Mouse (Mus musculus) urinary bladder, postnatal 14 days (tissue): ENCODE measurements at regions not wholly inside any gene's neighbourhood (a gene's known extent, or its start where the extent isn't known, plus 50 kb on each side); places are given as distances from the start of the nearest gene placed in this dataset.

Experiments
- DNase-seq: peaks from one replicate; pipeline ENCODE4 v3.0.0; 2021; ENCODE audit warnings: low spot score

GRCm38 (mm10) chr12:39587204-39587909 is 450.5 kb downstream of the Arl4a start:
- DNase-seq, result no peak

DNA sequence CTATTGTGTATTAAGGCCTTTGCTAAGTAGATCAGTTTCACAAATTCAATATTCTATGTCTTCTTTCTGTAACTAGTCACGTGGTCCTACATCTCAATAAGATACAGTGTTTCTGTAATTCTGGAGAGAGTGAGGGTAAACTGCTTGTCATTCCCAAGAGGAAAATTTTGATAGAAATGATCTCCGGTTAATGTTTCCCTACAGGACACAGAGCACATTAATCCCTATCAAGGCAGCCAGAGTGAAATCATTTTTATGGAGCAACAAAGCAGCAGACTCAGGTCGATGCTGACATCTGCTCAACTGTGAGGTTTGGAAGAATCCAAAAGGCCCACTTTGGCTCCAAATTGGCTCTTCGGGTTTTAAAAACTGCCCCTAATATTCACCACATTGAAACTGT is 451.7 kb downstream of the Arl4a start:
- no peak for DNase-seq

DNA sequence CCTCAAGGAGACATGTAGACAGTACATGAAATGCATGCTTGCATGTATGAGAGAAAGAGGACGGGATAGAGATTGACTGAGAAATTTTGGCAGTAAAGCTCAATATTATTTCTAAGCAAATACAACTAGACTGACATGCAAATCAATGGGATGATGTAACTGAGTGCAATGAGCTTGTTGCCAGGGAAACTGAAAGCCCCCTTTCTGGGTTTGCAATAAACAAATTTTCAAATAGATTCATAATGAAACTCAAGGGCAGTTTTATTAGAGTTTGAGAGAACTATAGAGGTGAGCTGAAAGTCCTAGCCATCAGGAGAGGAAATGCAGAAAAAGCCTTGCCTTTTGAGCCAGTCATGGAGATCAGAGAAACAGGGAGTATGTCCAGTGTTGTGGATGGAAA is 460.2 kb downstream of the Arl4a start:
- DNase-seq, result no peak

GRCm38 (mm10) chr12:39572802-39573201 is 465.0 kb downstream of the Arl4a start:
- DNase-seq, result no peak

DNA sequence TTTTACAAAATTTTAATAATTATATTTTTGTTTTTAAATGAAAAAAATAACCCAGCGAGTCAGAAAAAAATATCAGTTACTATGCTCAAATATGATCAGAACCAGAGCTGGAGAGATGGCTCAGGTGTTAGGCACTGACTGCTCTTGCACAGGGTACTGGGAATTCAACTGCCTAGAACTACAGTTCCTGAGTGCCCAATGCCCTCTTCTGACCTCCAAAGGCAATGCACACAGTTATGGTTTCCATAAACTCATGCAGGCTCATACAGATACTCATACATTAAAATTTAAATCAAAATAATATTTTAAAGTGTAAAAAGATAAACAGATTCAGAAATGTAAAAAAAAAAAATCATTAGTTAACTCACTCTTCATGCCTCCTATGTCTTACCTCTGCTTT is 465.7 kb downstream of the Arl4a start:
- DNase-seq, result no peak

DNA sequence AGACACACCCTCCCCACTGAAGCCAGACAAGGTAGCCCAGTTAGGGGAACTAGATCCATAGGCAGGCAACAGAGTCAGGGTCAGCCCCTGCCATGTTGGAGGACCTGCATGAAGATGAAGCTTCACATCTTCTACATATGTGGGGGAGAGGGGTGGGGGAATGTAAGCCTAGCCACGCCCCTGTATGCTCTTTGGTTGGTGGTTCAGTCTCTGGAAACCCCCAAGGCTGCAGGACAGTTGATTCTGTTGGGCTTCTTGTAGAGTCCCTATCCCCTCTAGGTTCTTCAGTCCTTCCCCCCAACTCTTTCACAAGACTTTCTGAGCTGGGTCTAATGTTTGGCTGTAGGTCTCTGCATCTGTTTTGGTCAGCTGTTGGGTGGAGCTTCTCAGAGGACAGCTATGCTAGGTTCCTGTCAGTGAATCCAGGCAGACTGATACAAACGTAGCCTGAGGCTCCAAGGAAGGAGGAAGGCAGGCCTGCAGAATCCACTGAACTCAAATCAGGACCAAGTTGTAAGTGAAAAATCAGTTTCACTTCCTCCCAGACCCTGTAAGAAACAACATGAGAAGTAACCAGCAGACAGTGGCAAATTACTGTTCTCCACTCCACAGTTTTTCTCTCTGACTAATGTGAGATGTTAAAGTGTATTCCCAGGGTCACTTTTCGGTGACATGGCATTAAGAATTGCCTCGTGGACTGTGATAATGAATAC is 476.9 kb downstream of the Arl4a start:
- DNase-seq, result no peak

- no peak for DNase-seq
Observed at GRCm38 (mm10) chr12:39558491-39558890, 479.3 kb downstream of the Arl4a start.

- no peak for DNase-seq
Observed at GRCm38 (mm10) chr12:39536326-39536725, 501.5 kb downstream of the Arl4a start.

DNA sequence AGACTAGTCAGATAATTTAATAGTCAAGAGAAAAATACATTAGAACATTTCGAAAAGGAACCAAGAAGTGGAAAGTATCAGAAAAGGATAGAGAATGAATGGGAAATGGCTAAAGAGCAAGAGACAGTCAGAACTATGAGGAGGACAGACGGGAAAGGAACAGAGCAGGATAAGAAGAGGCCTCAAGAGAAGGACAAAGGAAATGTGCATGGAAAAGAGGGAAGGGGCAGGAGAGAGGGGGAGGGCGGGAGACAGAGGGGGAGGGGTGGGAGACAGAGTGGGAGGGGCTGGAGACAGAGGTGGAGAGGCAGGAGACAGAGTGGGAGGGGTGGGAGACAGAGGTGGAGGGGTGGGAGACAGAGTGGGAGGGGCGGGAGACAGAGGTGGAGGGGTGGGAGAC is 509.7 kb downstream of the Arl4a start:
- no peak for DNase-seq

DNA sequence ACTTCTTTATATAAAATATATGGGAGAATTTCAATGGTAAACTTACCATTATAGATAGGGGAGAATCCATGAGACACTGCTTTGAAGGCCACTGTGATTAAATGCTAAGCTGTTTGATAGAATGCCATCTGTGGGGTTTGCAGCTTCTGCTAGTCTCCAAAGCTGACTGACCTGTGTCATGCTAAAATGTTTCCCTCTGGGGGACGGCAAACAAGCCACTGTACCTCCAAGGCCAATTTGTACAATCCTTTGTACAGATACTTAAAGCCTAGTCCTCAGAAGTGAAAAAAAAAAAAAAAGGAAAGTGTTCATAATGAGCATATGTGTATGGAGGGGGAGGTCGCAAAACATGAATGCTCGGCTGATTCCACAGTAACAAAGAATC is 510.6 kb downstream of the Arl4a start:
- no peak for DNase-seq

DNA sequence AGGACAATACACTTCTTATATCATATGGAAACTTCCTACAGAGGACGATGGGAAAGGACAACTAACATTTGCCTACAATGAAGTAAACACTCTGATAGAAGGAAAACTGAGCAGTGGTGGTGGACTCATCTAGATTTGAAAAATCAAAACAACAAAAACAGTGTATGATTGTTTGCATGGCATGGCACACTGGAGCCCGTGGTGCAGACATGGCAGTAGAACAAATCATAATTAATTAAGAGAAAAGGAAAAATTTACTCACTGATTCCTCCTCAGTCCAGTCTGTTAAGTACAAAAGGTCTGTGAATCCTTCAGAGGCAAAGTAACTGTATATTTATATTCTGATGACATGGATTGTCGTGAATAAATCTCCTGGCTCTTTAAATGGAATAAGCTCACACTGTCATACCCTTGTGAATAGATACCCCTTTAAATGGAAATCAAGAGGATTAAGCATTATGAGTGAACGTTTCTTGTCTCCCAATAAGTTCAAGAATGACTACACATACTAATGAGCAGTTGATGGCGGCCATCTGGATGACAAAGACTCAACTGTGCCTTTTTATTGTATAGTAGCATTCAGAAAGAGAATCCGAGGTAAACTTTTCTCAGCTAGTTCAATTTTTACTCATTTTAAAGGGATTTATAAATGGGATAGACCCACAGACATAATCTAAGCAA is 511.1 kb downstream of the Arl4a start:
- DNase-seq, result no peak

GRCm38 (mm10) chr12:39515690-39516089 is 522.1 kb downstream of the Arl4a start:
- DNase-seq, result no peak

GRCm38 (mm10) chr12:39510855-39511254 is 527.0 kb downstream of the Arl4a start:
- DNase-seq, result no peak

GRCm38 (mm10) chr12:39510073-39510812 is 527.6 kb downstream of the Arl4a start:
- peak; percentile 50 for DNase-seq

GRCm38 (mm10) chr12:39496203-39496602 is 541.6 kb downstream of the Arl4a start:
- no peak for DNase-seq

GRCm38 (mm10) chr12:39493578-39494218 is 544.1 kb downstream of the Arl4a start:
- no peak for DNase-seq

DNA sequence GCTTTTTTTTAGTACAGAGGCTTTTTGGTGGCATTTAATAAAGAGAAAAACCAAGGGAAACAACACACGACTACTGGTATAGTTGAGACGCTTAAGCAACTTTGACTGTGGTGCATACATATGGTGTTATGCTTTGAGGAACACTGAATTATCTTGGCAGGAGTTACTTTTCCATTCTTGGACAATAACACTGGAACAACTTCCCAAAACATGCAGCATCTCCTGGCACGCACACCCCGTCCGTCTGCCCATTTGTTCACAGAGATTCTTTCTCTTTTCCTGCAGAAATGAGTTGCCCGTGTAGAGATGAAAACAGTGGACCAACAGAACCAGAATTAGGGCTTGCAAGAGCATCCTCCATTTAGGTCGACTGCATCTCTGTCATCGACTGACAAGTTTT is 544.7 kb downstream of the Arl4a start:
- DNase-seq, result no peak

GRCm38 (mm10) chr12:39472984-39473383 is 564.8 kb downstream of the Arl4a start:
- no peak for DNase-seq
